Mouse (Mus musculus) embryonic facial prominence, embryonic 15.5 days (tissue): ENCODE measurements around the gene Tiparp. TPM values are rescaled to one million over a fixed set of nuclear protein-coding genes. Genes with fewer than 3 reads are reported as not detected.

Experiments used
- ATAC-seq: fragments of 200-750 bp; cut with Nextera tagmentation; 2 replicates; pipeline ENCODE4 v1.8.0; 2017; ENCODE audit warnings: low read depth, moderate TSS enrichment; ENCODE audit not compliant: insufficient number of reproducible peaks, low FRiP score, low TSS enrichment
- H3K27ac ChIP-seq: fragments of 300-500 bp; sonication (generic); replicated peaks from 2 replicates; pipeline ENCODE4 v1.5.1; 2015; ENCODE audit warnings: mild to moderate bottlenecking, inconsistent platforms
- H3K27me3 ChIP-seq: fragments of 300-500 bp; sonication (generic); 2 replicates; pipeline ENCODE4 v1.6.1; 2015; ENCODE audit warnings: inconsistent platforms
- H3K36me3 ChIP-seq: fragments of 300-500 bp; sonication (generic); 2 replicates; pipeline ENCODE4 v1.6.1; 2015; ENCODE audit warnings: mild to moderate bottlenecking, inconsistent platforms
- H3K4me1 ChIP-seq: fragments of 300-500 bp; sonication (generic); 2 replicates; pipeline ENCODE4 v1.6.1; 2015; ENCODE audit warnings: inconsistent platforms
- H3K4me2 ChIP-seq: fragments of 300-500 bp; sonication (generic); replicated peaks from 2 replicates; pipeline ENCODE4 v1.6.1; 2015; ENCODE audit warnings: mild to moderate bottlenecking, inconsistent platforms
- H3K4me3 ChIP-seq: fragments of 300-500 bp; sonication (generic); replicated peaks from 2 replicates; pipeline ENCODE4 v1.5.1; 2015; ENCODE audit warnings: mild to moderate bottlenecking, inconsistent platforms
- H3K9ac ChIP-seq: fragments of 300-500 bp; sonication (generic); 2 replicates; pipeline ENCODE4 v1.6.1; 2015; ENCODE audit warnings: inconsistent platforms
- H3K9me3 ChIP-seq: fragments of 300-500 bp; sonication (generic); replicated peaks from 2 replicates; pipeline ENCODE4 v1.6.1; 2016; ENCODE audit warnings: inconsistent platforms
- WGBS: fragments of 180-500 bp; shearing (Covaris S2); methylation state at CpG from one replicate; pipeline ENCODE4 v1.1.7; 2015; 5-methylcytosine and 5-hydroxymethylcytosine counted together
- polyA plus RNA-seq: library from polyadenylated mRNA; unstranded; fragments of >200 nt; fragmentation: Nextera tagmentation; extraction: Ambion mirVana; gene quantifications from 2 replicates; pipeline ENCODE4 v1.2.1, GENCODE M21; 2015

Tiparp gene
- polyA plus RNA-seq, 1 experiment from 2014 or later = 43.7 TPM

DNA sequence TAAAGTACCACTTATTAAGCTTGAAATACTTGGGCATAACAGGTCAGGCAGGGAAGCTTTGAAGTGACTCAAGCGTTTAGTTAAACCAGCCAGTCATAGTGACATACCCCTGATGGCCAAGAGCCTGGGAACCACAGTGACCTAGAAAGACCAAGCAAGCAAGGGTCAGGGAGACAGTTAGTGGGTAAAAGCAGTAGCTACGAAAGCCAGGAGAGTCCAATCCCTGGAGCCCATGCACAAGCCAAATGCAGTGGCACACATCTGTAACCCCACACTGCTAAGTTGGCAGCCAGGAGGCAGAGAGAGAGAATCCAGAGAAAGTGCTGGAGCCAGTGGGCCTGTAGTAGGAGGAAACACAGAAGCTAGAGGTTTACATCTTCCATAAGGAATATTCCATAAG, 17.6 kb upstream of the Tiparp start:
- no peaks in the 10 kb centered on the region for H3K27me3 ChIP-seq
- H3K4me1 ChIP-seq = no peaks in the 10 kb centered on the region
- WGBS = 83% methylated on average over 2 of the region's 2 CpGs
- ATAC-seq = no peak
- no peak overlapping the region for H3K4me3 ChIP-seq
- H3K4me2 ChIP-seq = no peak overlapping the region
- no peaks in the 10 kb centered on the region for H3K36me3 ChIP-seq
- no peaks in the 10 kb centered on the region for H3K9me3 ChIP-seq
- no peak overlapping the region for H3K27ac ChIP-seq
- H3K9ac ChIP-seq = no peak overlapping the region

DNA sequence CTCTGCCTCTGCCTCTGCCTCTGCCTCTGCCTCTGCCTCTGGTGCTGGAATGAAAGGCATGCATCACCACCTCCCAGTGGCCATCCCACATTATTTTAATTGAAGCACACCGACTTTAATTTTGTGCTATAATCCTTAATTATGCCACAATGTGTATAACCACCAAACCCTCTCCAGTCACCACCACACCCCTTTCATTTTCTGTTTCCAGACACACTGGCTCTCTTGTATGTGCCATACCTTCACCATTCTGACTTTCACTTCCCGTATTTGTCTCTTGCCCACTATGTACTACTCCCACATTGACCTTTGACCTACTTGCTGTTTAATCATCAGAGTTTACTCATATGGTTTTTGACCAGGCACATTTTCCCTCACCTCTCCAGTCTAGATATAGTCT, 12.5 kb upstream of the Tiparp start:
- Histone ChIP-seq H3K27ac (peak overlapping the region; percentile 17), H3K27me3 (no peaks in the 10 kb centered on the region), H3K4me3 (no peak overlapping the region), H3K36me3 (no peaks in the 10 kb centered on the region), H3K4me2 (no peak overlapping the region), H3K4me1 (peaks cover 12% of the 10 kb centered on the region), H3K9ac (no peak overlapping the region), H3K9me3 (no peaks in the 10 kb centered on the region)
- 55% methylated on average over 2 of the region's 2 CpGs for WGBS
- ATAC-seq = no peak

DNA sequence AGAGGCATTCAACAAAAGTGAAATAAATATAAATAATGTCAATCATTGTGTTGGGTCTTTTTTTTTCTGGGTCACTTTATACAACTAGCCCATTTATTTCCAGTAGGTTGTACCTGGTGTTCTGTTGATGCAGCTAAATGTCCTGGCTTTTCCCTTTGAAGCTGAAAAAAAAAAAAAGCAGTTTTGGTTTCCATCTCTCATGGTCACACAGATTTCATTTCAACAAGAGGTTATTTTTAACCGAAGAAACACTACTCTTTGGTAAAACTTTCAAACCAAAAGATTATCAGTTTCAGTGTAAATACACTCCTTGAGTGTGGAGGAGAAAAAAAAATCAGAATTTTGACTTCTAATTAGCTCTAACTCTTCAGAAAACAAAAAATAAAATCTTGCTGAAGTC, 11.7 kb upstream of the Tiparp start:
- Histone ChIP-seq H3K36me3 (no peaks in the 10 kb centered on the region), H3K9ac (no peak overlapping the region), H3K4me3 (no peak overlapping the region), H3K27me3 (no peaks in the 10 kb centered on the region), H3K4me2 (no peak overlapping the region), H3K27ac (peak overlapping the region; percentile 17; the same call in 1 of the 2 replicates), H3K9me3 (no peaks in the 10 kb centered on the region), H3K4me1 (peaks cover 12% of the 10 kb centered on the region)
- WGBS = 34% methylated on average over 1 of the region's 1 CpGs
- no peak for ATAC-seq

DNA sequence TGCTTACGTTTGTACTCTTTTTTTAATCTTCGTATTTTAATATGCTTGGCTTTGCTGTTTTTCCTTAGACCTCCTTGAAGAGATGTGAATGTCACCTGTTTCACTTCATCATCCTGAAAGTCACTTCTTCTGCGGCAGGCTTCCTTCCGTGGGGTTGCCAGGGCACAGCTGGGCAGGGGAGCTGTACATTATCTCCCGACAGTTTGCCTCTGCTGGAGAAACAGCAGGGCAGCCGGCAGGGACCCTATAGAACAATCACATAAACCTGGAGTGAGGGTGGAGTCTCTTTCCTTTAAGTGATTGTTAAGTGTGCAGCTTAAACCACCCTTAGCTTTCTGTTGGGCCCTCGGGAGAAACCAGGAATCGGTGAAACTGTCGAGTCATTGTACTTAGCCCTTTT, 11.1 kb upstream of the Tiparp start:
- no peak overlapping the region for H3K9ac ChIP-seq
- H3K36me3 ChIP-seq = no peaks in the 10 kb centered on the region
- H3K27me3 ChIP-seq = no peaks in the 10 kb centered on the region
- ATAC-seq = no peak
- peak overlapping the region; percentile 68 for H3K27ac ChIP-seq
- peak overlapping the region; percentile 31; the same call in 1 of the 2 replicates for H3K4me2 ChIP-seq
- WGBS = 19% methylated on average over 9 of the region's 9 CpGs
- H3K4me1 ChIP-seq = peaks cover 12% of the 10 kb centered on the region
- no peak overlapping the region for H3K4me3 ChIP-seq
- H3K9me3 ChIP-seq = no peaks in the 10 kb centered on the region

DNA sequence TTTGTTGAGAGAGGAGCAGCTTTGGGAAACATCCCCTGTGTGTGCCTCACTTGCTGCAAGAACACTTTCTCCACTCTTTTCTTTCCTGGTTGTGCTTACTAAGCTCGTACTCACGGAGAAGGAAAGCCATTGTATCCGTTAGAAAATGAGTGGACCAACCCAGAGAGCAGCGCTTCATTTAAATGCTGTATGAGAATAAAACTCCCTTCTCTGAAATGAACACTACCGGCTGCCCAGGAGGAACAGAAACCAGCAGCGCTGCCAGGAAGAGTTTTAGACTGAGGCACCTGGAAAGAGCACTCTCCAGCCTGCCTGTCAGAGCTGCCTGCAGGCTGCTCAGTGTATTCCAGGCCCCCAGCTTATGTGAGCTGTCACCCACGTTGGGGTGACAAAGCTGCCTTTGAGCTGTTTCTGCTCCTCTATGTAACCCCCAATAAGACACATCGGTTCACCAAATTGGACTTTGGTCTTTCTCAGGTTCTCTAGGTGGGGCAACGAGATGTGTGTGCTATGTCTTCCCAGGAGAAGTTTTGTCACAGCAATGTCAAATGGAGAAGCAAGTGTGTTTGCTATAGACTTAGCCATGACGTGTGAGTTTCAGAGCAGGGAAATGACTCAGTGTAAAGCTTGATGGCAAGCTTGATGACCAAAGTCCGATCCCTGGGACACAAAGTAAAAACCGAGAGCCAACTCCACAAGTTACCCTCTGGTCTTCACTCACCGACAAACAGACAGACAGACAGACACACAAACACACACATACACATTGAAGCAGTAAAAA, 10.3 kb upstream of the Tiparp start:
- no peaks in the 10 kb centered on the region for H3K36me3 ChIP-seq
- H3K4me1 ChIP-seq = peaks cover 12% of the 10 kb centered on the region
- H3K4me3 ChIP-seq = no peak overlapping the region
- peak overlapping the region; percentile 68; the same call in 1 of the 2 replicates for H3K27ac ChIP-seq
- H3K9ac ChIP-seq = no peak overlapping the region
- H3K4me2 ChIP-seq = no peak overlapping the region
- no peak for ATAC-seq
- H3K27me3 ChIP-seq = no peaks in the 10 kb centered on the region
- 52% methylated on average over 13 of the region's 13 CpGs for WGBS
- H3K9me3 ChIP-seq = no peaks in the 10 kb centered on the region

DNA sequence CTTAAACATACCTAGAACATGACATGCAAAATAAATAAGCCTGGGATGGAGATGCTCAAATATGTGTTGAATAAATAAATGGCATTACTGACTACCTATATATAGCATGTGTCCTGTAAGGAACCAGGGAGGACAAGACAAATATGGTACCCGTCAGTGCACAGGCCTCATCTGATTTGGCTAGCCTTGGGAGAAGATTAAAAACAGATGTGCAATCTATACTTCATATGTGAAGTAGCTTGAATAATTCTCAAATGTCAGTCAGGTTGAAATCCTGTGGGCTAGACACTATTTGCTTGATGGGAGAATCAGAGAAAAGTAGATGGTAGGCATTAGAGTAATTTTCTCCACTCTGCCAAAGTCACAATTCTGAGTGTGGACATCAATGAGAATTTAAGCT, 6.8 kb upstream of the Tiparp start:
- Histone ChIP-seq H3K27me3 (no peaks in the 10 kb centered on the region), H3K4me2 (no peak overlapping the region), H3K9me3 (no peaks in the 10 kb centered on the region), H3K4me1 (peaks cover 10% of the 10 kb centered on the region), H3K4me3 (no peak overlapping the region), H3K9ac (no peak overlapping the region), H3K36me3 (no peaks in the 10 kb centered on the region), H3K27ac (no peak overlapping the region)
- no peak for ATAC-seq
- WGBS = 47% methylated on average over 1 of the region's 1 CpGs

DNA sequence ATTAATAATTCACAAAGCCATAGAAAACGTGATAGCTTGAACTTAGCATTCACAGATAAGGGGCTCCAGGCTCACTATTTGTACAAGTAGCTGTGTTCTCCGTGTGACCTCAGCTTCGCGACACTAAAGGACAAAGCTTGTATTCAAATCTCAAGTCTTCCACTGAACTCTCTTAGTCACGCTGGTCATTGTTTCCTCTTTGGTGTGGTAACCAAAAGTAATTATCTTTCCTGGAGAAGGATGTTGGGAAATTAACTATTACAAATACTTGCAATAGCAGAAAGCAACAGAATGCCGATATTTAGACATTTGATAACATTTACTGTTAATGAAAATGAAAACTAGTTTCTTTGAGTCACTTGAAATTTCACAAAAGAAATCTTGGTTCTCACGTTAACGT, 4.8 kb upstream of the Tiparp start:
- Histone ChIP-seq H3K4me3 (no peak overlapping the region), H3K27me3 (no peaks in the 10 kb centered on the region), H3K4me1 (no peaks in the 10 kb centered on the region), H3K4me2 (no peak overlapping the region), H3K27ac (no peak overlapping the region), H3K9ac (no peak overlapping the region), H3K36me3 (no peaks in the 10 kb centered on the region), H3K9me3 (no peaks in the 10 kb centered on the region)
- ATAC-seq = no peak
- WGBS = 69% methylated on average over 8 of the region's 8 CpGs

DNA sequence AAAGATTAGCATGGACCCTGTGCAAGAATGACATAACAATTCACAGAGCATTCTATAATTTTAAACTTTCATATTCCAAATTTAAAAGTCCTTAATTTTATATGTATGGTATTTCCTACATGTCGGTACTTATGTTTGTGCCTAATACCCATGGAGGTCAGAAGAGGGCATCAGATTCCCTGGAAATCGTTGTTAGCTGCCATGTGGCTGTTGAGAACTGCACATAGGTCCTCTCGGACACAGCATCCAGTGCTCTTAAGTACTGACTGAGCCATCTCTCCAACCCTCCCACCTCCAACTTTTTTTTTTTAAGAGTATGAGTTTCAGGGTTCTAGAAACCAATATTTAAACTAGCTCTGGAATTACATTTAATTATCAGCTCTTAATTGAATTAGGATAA, 2.5 kb upstream of the Tiparp start:
- no peaks in the 10 kb centered on the region for H3K36me3 ChIP-seq
- H3K9me3 ChIP-seq = no peaks in the 10 kb centered on the region
- no peak for ATAC-seq
- no peaks in the 10 kb centered on the region for H3K27me3 ChIP-seq
- H3K27ac ChIP-seq = no peak overlapping the region
- no peak overlapping the region for H3K9ac ChIP-seq
- no peak overlapping the region for H3K4me3 ChIP-seq
- H3K4me2 ChIP-seq = no peak overlapping the region
- 75% methylated on average over 3 of the region's 3 CpGs for WGBS
- H3K4me1 ChIP-seq = 0 out of 2 replicates have a peak, but pooled peaks cover 2% of the 10 kb centered on the region

DNA sequence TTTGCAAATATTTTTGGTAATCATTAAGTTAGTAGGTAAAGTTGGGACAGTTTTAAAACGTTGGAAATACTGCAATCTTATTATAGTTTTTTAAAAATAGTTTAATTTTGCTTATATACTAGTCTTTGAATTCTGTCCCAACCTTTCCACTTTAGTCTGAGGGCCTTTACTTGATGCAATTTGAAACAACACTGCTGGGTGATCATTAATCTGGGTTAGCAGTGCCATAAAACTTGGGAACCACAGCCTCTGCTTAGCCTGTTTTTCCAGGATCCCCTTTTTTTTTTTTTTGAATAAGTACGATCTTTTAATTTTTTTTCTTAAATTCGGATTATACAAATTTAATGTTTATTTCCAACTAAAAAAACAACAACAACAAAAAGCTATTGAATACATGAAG, 1.0 kb upstream of the Tiparp start:
- WGBS = 12% methylated on average over 3 of the region's 3 CpGs
- no peaks in the 10 kb centered on the region for H3K27me3 ChIP-seq
- peak overlapping the region; percentile 67 for H3K4me2 ChIP-seq
- no peak for ATAC-seq
- no peak overlapping the region for H3K9ac ChIP-seq
- peak overlapping the region; percentile 95 for H3K4me3 ChIP-seq
- H3K4me1 ChIP-seq = 0 out of 2 replicates have a peak, but pooled peaks cover 2% of the 10 kb centered on the region
- 0 out of 2 replicates have a peak, but pooled peaks cover 2% of the 10 kb centered on the region for H3K36me3 ChIP-seq
- no peaks in the 10 kb centered on the region for H3K9me3 ChIP-seq
- peak overlapping the region; percentile 99 for H3K27ac ChIP-seq

DNA sequence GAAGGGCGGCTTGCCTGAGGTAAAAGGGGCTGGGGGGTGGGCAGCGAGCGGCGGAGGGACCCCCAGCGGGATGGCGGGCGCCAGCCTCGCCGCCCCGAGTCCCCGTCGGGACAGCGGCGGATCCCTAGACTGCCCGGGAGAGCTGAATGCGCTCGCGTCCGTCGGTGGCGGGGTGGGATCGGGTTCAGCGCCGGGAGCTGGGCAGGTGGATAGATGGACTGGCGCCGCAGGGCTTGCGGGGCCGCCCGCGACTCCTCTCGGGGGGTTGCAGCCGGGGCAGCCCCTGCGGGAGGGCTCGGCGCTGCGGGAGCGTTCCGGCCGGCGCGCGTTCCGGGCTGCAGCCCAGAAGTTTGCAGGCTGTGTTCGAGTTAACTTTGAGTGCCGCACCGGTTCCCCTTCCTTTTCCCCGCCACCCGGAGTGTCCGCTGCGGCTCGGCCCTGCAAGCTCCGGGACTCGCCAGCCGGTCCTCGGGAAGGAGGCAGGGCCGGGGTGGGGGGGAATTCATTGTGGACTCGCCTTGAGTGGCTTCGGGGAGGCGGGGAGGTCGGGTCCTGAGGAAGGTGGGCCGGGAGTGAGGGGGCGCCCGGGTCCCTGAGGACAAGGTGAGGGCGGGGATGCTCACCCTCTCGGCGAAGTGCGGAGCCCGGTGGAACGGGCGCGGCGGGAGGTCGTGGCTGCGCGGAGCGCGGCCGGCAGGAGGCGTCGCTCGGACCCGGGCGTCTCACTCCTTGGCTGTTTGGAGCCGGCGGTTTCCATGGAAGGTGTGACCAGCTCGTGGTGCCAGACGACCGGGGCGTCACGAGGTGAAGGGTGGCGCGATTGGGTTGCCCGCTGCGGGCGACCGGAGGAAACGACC, 632 bp downstream of the Tiparp start:
- H3K4me2 ChIP-seq = peak overlapping the region; percentile 67
- no peaks in the 10 kb centered on the region for H3K9me3 ChIP-seq
- H3K27me3 ChIP-seq = no peaks in the 10 kb centered on the region
- 0 out of 2 replicates have a peak, but pooled peaks cover 2% of the 10 kb centered on the region for H3K4me1 ChIP-seq
- H3K27ac ChIP-seq = peak overlapping the region; percentile 99
- H3K4me3 ChIP-seq = peak overlapping the region; percentile 95
- WGBS = under 1% methylated on average over 96 of the region's 97 CpGs
- peak; percentile 49 for ATAC-seq
- H3K9ac ChIP-seq = peak overlapping the region; percentile 90
- H3K36me3 ChIP-seq = peaks cover 2% of the 10 kb centered on the region; the same call in 1 of the 2 replicates

DNA sequence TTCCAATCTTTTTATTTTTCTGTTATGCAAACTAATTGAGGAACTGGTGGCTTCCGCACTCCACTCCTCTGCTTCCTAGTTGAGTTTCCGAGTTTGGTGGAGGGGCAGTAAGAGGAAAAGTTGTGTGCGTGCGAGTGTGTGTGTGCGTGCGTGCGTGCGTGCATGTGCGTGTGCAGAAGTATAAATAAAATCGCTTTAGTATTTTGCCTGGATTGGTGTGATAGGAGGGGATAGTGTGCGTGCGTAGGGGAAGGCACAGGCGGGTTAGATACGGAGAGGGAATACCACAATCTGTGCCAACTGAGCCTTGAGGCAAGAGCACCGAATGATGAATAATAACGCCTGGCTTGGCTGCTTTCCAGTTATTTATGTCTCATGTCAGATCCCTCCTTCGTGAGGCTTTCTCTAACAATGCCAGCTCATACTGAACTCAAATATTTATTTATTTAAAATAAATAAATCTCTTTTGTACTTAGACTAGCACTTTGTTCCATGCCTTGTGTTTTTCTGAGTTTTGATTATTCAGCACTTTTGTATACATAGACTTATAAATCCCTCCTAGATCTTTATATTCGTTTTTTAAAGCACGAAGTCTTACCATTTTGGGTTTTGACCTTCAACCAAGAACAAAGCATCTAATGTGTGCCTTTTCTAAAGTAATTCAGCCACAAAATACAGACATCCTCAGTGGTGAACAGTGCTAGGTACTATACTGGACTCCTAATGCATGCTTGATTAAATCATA, 1.4 kb downstream of the Tiparp start:
- peaks cover 2% of the 10 kb centered on the region; the same call in 1 of the 2 replicates for H3K36me3 ChIP-seq
- 0 out of 2 replicates have a peak, but pooled peaks cover 2% of the 10 kb centered on the region for H3K4me1 ChIP-seq
- H3K4me2 ChIP-seq = peak overlapping the region; percentile 67
- H3K27me3 ChIP-seq = no peaks in the 10 kb centered on the region
- H3K9me3 ChIP-seq = no peaks in the 10 kb centered on the region
- H3K27ac ChIP-seq = peak overlapping the region; percentile 99
- H3K4me3 ChIP-seq = peak overlapping the region; percentile 95
- H3K9ac ChIP-seq = peak overlapping the region; percentile 90
- WGBS = 2% methylated on average over 19 of the region's 19 CpGs
- no peak for ATAC-seq
